Mouse (Mus musculus): ENCODE data around the gene Luc7l2. TPM values are rescaled to one million over a fixed set of nuclear protein-coding genes. Genes with fewer than 3 reads are reported as not detected.

Gene Luc7l2
- polyA plus RNA-seq (2016; fragmentation: Nextera tagmentation; extraction: Ambion mirVana), result 46.9 and 50.7 TPM in 2 replicates

- H3K27ac ChIP-seq, result peak within 1 kb of the TSS; percentile 94
- H3K4me3 ChIP-seq, result peak within 1 kb of the TSS; percentile 87
- no peaks in the 10 kb centered on the region for H3K9me3 ChIP-seq
- WGBS, result under 1% methylated on average over 90 of the region's 98 CpGs
- H3K9ac ChIP-seq, result peak within 1 kb of the TSS; percentile 90
- H3K4me2 ChIP-seq (replicated peaks), result peak within 1 kb of the TSS; percentile 67
- H3K36me3 ChIP-seq, result no peaks in the 10 kb centered on the region
- H3K27me3 ChIP-seq (replicated peaks), result no peaks in the 10 kb centered on the region
- peak; percentile 94 for ATAC-seq (ENCODE audit: low FRiP score, low read depth)
- peaks cover 8% of the 10 kb centered on the region; the same call in 1 of the 2 replicates for H3K4me1 ChIP-seq
Measured at GRCm38 (mm10) chr6:38551062-38551988, at the start of gene Luc7l2. Gene Luc7l2 (plus strand): TSS chr6:38551334.

GRCm38 (mm10) chr6:38512096-38512495 is 39.0 kb upstream of the Luc7l2 start:
- 98% methylated on average over 1 of the region's 1 CpGs for WGBS
- Histone ChIP-seq H3K9ac (no peak overlapping the region), H3K4me3 (no peak overlapping the region), H3K36me3 (no peaks in the 10 kb centered on the region), H3K4me1 (no peaks in the 10 kb centered on the region), H3K27me3 (replicated peaks) (no peaks in the 10 kb centered on the region), H3K27ac (no peak overlapping the region), H3K9me3 (no peaks in the 10 kb centered on the region), H3K4me2 (replicated peaks) (no peak overlapping the region)
- ATAC-seq (ENCODE audit: low FRiP score, low read depth), result no peak

- Histone ChIP-seq H3K9me3 (no peaks in the 10 kb centered on the region), H3K27me3 (replicated peaks) (no peaks in the 10 kb centered on the region), H3K36me3 (no peaks in the 10 kb centered on the region), H3K27ac (no peak overlapping the region), H3K4me3 (no peak overlapping the region), H3K4me1 (no peaks in the 10 kb centered on the region), H3K9ac (no peak overlapping the region), H3K4me2 (replicated peaks) (no peak overlapping the region)
- ATAC-seq (ENCODE audit: low FRiP score, low read depth), result no peak
Measured at GRCm38 (mm10) chr6:38512830-38513229, 38.3 kb upstream of the Luc7l2 start.

GRCm38 (mm10) chr6:38515201-38515600 is 35.9 kb upstream of the Luc7l2 start:
- H3K27me3 ChIP-seq (replicated peaks), result no peaks in the 10 kb centered on the region
- H3K4me2 ChIP-seq (replicated peaks), result no peak overlapping the region
- H3K9ac ChIP-seq, result no peak overlapping the region
- WGBS, result 94% methylated on average over 4 of the region's 4 CpGs
- ATAC-seq (ENCODE audit: low FRiP score, low read depth), result no peak
- H3K9me3 ChIP-seq, result no peaks in the 10 kb centered on the region
- H3K4me1 ChIP-seq, result no peaks in the 10 kb centered on the region
- H3K27ac ChIP-seq, result no peak overlapping the region
- H3K36me3 ChIP-seq, result no peaks in the 10 kb centered on the region
- H3K4me3 ChIP-seq, result no peak overlapping the region

- no peak overlapping the region for H3K27ac ChIP-seq
- H3K4me2 ChIP-seq (replicated peaks), result no peak overlapping the region
- no peaks in the 10 kb centered on the region for H3K9me3 ChIP-seq
- WGBS, result 22% methylated on average over 8 of the region's 8 CpGs
- H3K27me3 ChIP-seq (replicated peaks), result no peaks in the 10 kb centered on the region
- 0 out of 2 replicates have a peak, but pooled peaks cover 2% of the 10 kb centered on the region for H3K36me3 ChIP-seq
- no peaks in the 10 kb centered on the region for H3K4me1 ChIP-seq
- H3K4me3 ChIP-seq, result no peak overlapping the region
- H3K9ac ChIP-seq, result no peak overlapping the region
- ATAC-seq (ENCODE audit: low FRiP score, low read depth), result no peak
Measured at GRCm38 (mm10) chr6:38523851-38524250, 27.3 kb upstream of the Luc7l2 start.

- Histone ChIP-seq H3K27me3 (replicated peaks) (no peaks in the 10 kb centered on the region), H3K9me3 (no peaks in the 10 kb centered on the region), H3K4me1 (peaks cover 3% of the 10 kb centered on the region), H3K27ac (no peak overlapping the region), H3K4me3 (no peak overlapping the region), H3K9ac (no peak overlapping the region), H3K4me2 (replicated peaks) (no peak overlapping the region), H3K36me3 (no peaks in the 10 kb centered on the region)
- whole genome bisulfite sequencing, result 57% methylated on average over 5 of the region's 5 CpGs
- no peak for ATAC-seq (ENCODE audit: low FRiP score, low read depth)
Measured at GRCm38 (mm10) chr6:38531211-38531820, 19.8 kb upstream of the Luc7l2 start.

- ATAC-seq (ENCODE audit: low FRiP score, low read depth), result peak; percentile 61
- Histone ChIP-seq H3K9me3 (no peaks in the 10 kb centered on the region), H3K9ac (peak overlapping the region; percentile 70), H3K27ac (peak overlapping the region; percentile 72), H3K36me3 (no peaks in the 10 kb centered on the region), H3K4me3 (peak overlapping the region; percentile 82), H3K27me3 (replicated peaks) (no peaks in the 10 kb centered on the region), H3K4me1 (peaks cover 3% of the 10 kb centered on the region), H3K4me2 (replicated peaks) (peak overlapping the region; percentile 81)
- 8% methylated on average over 25 of the region's 25 CpGs for whole genome bisulfite sequencing
Measured at GRCm38 (mm10) chr6:38532500-38533420, 18.4 kb upstream of the Luc7l2 start.

GRCm38 (mm10) chr6:38533428-38534405 is 17.4 kb upstream of the Luc7l2 start, which contains the start of gene Fmc1:
Gene Fmc1 (plus strand): TSS chr6:38533502.
- H3K9ac ChIP-seq, result peak within 1 kb of the TSS; percentile 70
- H3K4me2 ChIP-seq (replicated peaks), result peak within 1 kb of the TSS; percentile 81
- no peaks in the 10 kb centered on the region for H3K27me3 ChIP-seq (replicated peaks)
- peak; percentile 85 for ATAC-seq (ENCODE audit: low FRiP score, low read depth)
- peak within 1 kb of the TSS; percentile 82 for H3K4me3 ChIP-seq
- 5% methylated on average over 41 of the region's 41 CpGs for WGBS
- no peaks in the 10 kb centered on the region for H3K9me3 ChIP-seq
- peaks cover 3% of the 10 kb centered on the region for H3K4me1 ChIP-seq
- H3K27ac ChIP-seq, result peak within 1 kb of the TSS; percentile 92
- no peaks in the 10 kb centered on the region for H3K36me3 ChIP-seq

- H3K4me1 ChIP-seq, result peaks cover 3% of the 10 kb centered on the region
- peak overlapping the region; percentile 82 for H3K4me3 ChIP-seq
- peak; percentile 73 for ATAC-seq (ENCODE audit: low FRiP score, low read depth)
- H3K27ac ChIP-seq, result peak overlapping the region; percentile 92
- H3K27me3 ChIP-seq (replicated peaks), result no peaks in the 10 kb centered on the region
- H3K36me3 ChIP-seq, result 0 out of 2 replicates have a peak, but pooled peaks cover 2% of the 10 kb centered on the region
- H3K9me3 ChIP-seq, result no peaks in the 10 kb centered on the region
- WGBS, result under 1% methylated on average over 53 of the region's 53 CpGs
- H3K4me2 ChIP-seq (replicated peaks), result peak overlapping the region; percentile 64
- H3K9ac ChIP-seq, result peak overlapping the region; percentile 81
Measured at GRCm38 (mm10) chr6:38534640-38535365, 16.3 kb upstream of the Luc7l2 start.

- Histone ChIP-seq H3K27me3 (replicated peaks) (no peaks in the 10 kb centered on the region), H3K9ac (peak overlapping the region; percentile 81), H3K9me3 (no peaks in the 10 kb centered on the region), H3K4me2 (replicated peaks) (peak overlapping the region; percentile 64), H3K4me3 (peak overlapping the region; percentile 82), H3K27ac (peak overlapping the region; percentile 92; the same call in 1 of the 2 replicates), H3K36me3 (peaks cover 2% of the 10 kb centered on the region; the same call in 1 of the 2 replicates), H3K4me1 (peaks cover 3% of the 10 kb centered on the region)
- no peak for ATAC-seq (ENCODE audit: low FRiP score, low read depth)
- 4% methylated on average over 9 of the region's 9 CpGs for WGBS
Measured at GRCm38 (mm10) chr6:38535366-38535690, 15.8 kb upstream of the Luc7l2 start.

Data from neural tube, embryonic 12.5 days (tissue).